Mouse (Mus musculus) kidney, adult 2 months (tissue): ENCODE data around the gene Kctd11. TPM values are rescaled to one million over a fixed set of nuclear protein-coding genes. Genes with fewer than 3 reads are reported as not detected.

Experiments
- DNase-seq: peaks from one replicate; pipeline ENCODE4 v3.0.0; 2021
- H3K27ac ChIP-seq: fragments of 200-500 bp; 2 replicates; pipeline ENCODE4 v1.5.1; 2012; ENCODE audit warnings: low read depth, low read length, control low read depth, inconsistent platforms; ENCODE audit not compliant: insufficient read depth
- H3K27me3 ChIP-seq: fragments of 200-500 bp; replicated peaks from 2 replicates; pipeline ENCODE4 v1.6.1; 2012; ENCODE audit warnings: mild to moderate bottlenecking, moderate library complexity, low read length, inconsistent platforms; ENCODE audit not compliant: control insufficient read depth, insufficient read depth
- H3K36me3 ChIP-seq: fragments of 200-500 bp; 2 replicates; pipeline ENCODE4 v1.6.1; 2012; ENCODE audit warnings: mild to moderate bottlenecking, moderate library complexity, low read length, inconsistent platforms; ENCODE audit not compliant: control insufficient read depth, insufficient read depth
- H3K4me1 ChIP-seq: fragments of 200-500 bp; 2 replicates; pipeline ENCODE4 v1.6.1; 2011; ENCODE audit warnings: low read length; ENCODE audit not compliant: control insufficient read depth, insufficient read depth
- H3K4me3 ChIP-seq: fragments of 200-500 bp; 2 replicates; pipeline ENCODE4 v1.5.1; 2011; ENCODE audit warnings: mild to moderate bottlenecking, low read depth, low read length, control low read depth; ENCODE audit not compliant: insufficient read depth
- CTCF ChIP-seq: fragments of 200-500 bp; conservative IDR thresholded peaks from 2 replicates; pipeline ENCODE4 v1.5.1; 2011; ENCODE audit warnings: low read depth, mild to moderate bottlenecking, control low read depth, low read length, moderate library complexity, mixed read lengths; ENCODE audit not compliant: insufficient read depth, insufficient read length
- POLR2A ChIP-seq: fragments of 200-500 bp; IDR thresholded peaks from one replicate; pipeline ENCODE4 v1.6.1; 2011; ENCODE audit warnings: low read depth, low read length, control low read depth
- WGBS: fragments of 180-500 bp; shearing (Covaris S2); methylation state at CpG from one replicate; pipeline ENCODE4 v1.1.7; 2018; 5-methylcytosine and 5-hydroxymethylcytosine counted together
- polyA plus RNA-seq: library from polyadenylated mRNA; depleted of rRNA; stranded (reverse); fragments of >200 nt; gene quantifications from 2 replicates; pipeline ENCODE4 v1.2.3, GENCODE M21; 2012

The Kctd11 gene
- polyA plus RNA-seq, 1 experiment = 4.8 TPM

DNA sequence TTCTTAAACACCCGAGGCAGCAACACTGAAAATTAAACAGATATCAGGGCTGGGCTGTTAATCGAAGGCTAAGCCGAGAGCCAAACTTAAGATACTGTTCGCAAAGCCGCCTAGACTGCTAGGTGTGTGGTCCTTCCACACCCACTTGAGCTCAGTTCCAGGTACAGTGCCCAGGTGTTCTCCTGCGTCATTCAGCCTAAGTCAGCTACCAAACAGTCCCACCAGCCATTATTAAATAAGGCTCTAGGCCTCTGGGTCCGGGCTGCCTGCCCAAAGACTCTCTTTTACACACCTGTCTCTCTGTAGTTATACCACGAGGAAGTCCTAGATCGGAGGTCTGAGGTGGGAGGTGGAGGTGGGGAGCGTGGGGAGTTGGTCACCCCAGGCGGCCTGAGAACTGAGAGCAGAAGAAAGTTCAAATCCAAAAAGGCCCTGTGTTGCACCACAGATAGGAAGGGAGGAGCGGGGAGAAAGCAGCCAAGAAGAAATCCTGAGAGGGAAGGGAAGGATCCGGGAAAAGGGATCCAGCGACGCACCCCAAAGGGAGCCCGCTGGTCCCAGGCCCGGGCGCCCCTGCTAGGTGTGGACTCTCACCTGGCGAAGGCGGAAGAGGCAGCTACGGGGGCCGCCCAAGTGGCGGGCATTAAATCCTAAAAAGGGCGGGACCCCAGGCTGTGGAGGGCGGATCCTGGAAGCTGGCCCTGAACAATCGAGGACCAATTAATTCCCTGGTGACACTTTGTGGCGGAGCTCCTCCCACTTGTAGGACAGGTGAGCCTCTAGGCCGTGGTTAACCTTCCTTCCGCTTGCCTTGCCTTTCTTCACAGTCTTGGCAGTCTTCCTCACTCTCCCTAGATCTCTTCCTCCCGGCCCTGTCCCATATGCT is 22.9 kb downstream of the Kctd11 start, which contains the start of gene Tnk1:
Gene Tnk1, minus strand, starts transcription at position 618 of the 886 bp plus-strand sequence.
- Histone ChIP-seq H3K4me1 (no peaks in the 10 kb centered on the region; the same call in 1 of the 2 replicates), H3K36me3 (no peaks in the 10 kb centered on the region), H3K27me3 (no peaks in the 10 kb centered on the region), H3K4me3 (peak within 1 kb of the TSS; percentile 46), H3K27ac (peak within 1 kb of the TSS; percentile 75)
- TF ChIP-seq CTCF (no peak), POLR2A (no peak)
- WGBS = 27% methylated on average over 30 of the region's 30 CpGs
- DNase-seq = peak; percentile 80

DNA sequence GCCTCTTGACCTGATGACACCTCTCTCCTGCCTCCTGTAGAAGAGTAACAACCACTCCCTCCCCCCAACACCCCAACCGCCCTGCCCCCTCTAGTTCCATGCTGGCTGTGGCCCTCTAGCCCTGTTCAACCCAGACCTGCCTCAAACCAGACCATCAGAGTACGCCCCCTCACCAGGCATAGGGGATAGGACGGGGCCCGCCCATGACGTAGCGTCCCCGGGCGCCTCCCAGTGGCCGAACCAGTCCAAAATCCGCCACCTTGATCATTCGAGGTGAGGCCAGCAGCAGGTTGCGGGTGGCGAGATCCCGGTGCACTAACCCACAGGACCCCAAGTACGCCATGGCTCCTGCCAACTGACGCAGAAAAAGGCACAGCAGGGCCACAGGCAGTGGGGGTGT is 25.9 kb downstream of the Kctd11 start:
- Histone ChIP-seq H3K36me3 (no peaks in the 10 kb centered on the region), H3K27ac (no peak overlapping the region), H3K4me1 (no peaks in the 10 kb centered on the region; the same call in 1 of the 2 replicates), H3K4me3 (no peak overlapping the region), H3K27me3 (no peaks in the 10 kb centered on the region)
- TF ChIP-seq POLR2A (no peak), CTCF (peak; percentile 42)
- peak; percentile 37 for DNase-seq
- 39% methylated on average over 16 of the region's 16 CpGs for WGBS

DNA sequence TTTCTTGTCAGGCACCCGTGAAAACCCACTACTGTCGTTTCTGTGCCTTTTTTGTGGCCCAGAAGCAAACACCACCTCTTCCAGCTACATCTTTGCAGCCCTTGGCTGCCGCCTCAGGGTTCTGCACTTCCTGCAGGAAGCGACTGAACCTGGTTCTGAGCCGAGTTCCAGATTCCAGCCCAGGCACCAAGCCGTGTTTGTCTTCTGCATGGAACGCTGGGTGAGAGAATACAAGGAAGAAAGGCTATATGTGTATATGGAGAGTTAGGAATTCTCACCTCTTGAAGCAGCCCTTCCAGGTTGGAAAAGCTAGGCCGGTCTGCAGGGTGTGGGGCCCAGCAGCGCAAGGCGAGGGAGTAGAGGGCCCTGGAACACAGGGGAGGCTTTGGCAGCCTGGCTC is 26.5 kb downstream of the Kctd11 start:
- Histone ChIP-seq H3K4me1 (no peaks in the 10 kb centered on the region; the same call in 1 of the 2 replicates), H3K27ac (no peak overlapping the region), H3K4me3 (no peak overlapping the region), H3K36me3 (no peaks in the 10 kb centered on the region), H3K27me3 (no peaks in the 10 kb centered on the region)
- WGBS = 72% methylated on average over 10 of the region's 10 CpGs
- TF ChIP-seq CTCF = no peak
- no peak for TF ChIP-seq POLR2A
- no peak for DNase-seq

DNA sequence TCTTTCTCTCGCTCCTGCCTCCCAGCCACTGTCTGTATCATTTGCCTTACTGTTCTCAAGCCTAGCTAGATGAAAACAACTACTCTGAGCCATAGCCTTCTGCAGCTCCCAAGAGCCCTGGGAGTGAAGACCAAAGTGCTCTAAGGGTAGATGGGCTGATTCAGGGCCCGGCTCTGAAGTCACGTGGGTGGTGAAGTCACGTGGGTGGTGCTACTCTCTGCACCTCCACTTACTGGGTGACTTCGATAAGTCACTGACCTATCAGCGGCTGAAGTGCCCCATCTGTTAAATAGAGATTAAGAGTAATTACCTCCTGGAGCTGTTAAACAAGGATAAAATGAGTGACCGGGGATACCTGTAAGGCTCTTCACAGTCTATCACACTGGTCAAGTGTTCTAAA is 27.2 kb downstream of the Kctd11 start:
- peak; percentile 49 for DNase-seq
- no peaks in the 10 kb centered on the region for H3K36me3 ChIP-seq

DNA sequence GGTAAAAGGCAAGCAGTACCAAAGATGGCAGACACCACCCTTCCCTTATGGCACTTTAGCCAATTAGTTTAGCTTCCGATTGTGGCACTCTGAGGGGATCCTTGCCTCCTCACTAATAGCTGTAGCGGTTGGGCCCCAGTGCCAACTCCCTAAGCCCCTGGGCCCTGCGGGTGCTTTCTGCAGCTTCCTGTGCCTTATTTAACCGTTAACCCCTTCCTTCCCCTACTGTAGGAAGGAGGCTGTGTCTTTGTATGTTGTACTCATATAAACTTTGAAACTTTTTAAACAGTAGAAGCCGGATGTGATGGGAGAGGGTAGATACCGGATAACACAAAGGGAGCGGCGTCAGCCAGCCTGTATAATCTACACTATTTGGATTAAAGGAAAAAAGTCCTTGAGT is 30.5 kb downstream of the Kctd11 start:
- Histone ChIP-seq H3K27me3 (no peaks in the 10 kb centered on the region), H3K27ac (no peak overlapping the region), H3K4me1 (peaks cover 3% of the 10 kb centered on the region; the same call in 1 of the 2 replicates), H3K4me3 (no peak overlapping the region), H3K36me3 (no peaks in the 10 kb centered on the region)
- TF ChIP-seq CTCF (no peak), POLR2A (no peak)
- 77% methylated on average over 8 of the region's 8 CpGs for WGBS
- no peak for DNase-seq

More for the DNA sequence above, 27.2 kb downstream of the Kctd11 start:
- no peak overlapping the region for H3K4me3 ChIP-seq
- no peak overlapping the region for H3K27ac ChIP-seq
- TF ChIP-seq POLR2A (no peak), CTCF (no peak)
- no peaks in the 10 kb centered on the region for H3K27me3 ChIP-seq
- 54% methylated on average over 7 of the region's 7 CpGs for WGBS
- H3K4me1 ChIP-seq = no peaks in the 10 kb centered on the region; the same call in 1 of the 2 replicates

DNA sequence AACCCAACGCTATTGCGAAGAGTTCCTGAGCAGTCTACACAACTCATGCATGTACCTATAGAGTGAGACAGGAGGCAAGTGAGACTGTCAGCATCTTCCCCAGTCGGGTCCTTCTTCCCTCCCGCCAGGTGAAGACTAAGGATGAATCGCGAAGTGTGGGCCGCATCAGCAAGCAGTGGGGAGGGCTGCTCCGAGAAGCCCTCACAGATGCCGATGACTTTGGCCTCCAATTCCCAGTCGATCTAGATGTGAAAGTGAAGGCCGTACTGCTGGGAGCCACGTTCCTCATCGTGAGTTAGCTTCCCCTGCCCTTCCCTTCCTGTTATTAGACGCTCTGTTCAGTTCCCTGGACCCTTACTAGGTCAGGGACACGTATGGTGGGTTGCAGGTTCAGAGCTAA is 31.3 kb downstream of the Kctd11 start:
- DNase-seq = no peak
- TF ChIP-seq POLR2A (no peak), CTCF (no peak)
- 90% methylated on average over 15 of the region's 15 CpGs for WGBS
- no peak overlapping the region for H3K27ac ChIP-seq
- H3K4me1 ChIP-seq = peaks cover 8% of the 10 kb centered on the region; the same call in 1 of the 2 replicates
- H3K27me3 ChIP-seq = no peaks in the 10 kb centered on the region
- no peaks in the 10 kb centered on the region for H3K36me3 ChIP-seq
- no peak overlapping the region for H3K4me3 ChIP-seq

DNA sequence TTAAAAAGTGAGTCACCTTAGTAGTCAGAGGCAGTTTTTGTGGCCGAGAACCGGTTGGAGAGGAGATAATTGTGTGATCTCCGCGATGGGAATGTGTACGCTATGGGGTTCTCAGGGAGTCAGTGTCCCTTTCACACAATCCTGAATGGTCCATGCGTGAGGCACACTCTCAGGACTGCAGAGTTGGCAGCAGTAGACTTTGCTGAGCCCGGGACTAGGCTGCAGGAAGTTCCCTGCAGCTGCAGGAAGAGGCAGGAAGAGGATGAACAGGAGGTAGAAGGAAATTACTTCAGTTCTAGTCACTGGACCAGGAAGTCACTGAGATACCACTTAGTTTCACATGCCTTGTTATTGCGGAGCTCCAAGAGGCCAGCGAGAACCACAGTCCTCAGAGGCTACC is 32.1 kb downstream of the Kctd11 start:
- H3K36me3 ChIP-seq = no peaks in the 10 kb centered on the region
- 78% methylated on average over 9 of the region's 9 CpGs for WGBS

More for the DNA sequence above, 32.1 kb downstream of the Kctd11 start:
- Histone ChIP-seq H3K27ac (no peak overlapping the region), H3K4me3 (no peak overlapping the region), H3K27me3 (no peaks in the 10 kb centered on the region), H3K4me1 (peaks cover 8% of the 10 kb centered on the region; the same call in 1 of the 2 replicates)
- DNase-seq = peak; percentile 23
- TF ChIP-seq POLR2A (no peak), CTCF (no peak)
